In genomic region chr11:97666794-97667193, GRCm38 (mm10) we compare ENCODE assay signal across 15 mouse cellular contexts.
"Had no signal": no experiment of that assay in that cellular context is flagged by ENCODE, and none has a peak within 500 bp of the region (broad histone marks: within the 10 kb centered on the region; RNA-seq: fewer than 3 reads in every experiment).

No protein-coding gene starts in this region.

- H3K27ac ChIP-seq: layer of hippocampus, adult 2 months; left cerebral cortex, adult 2 months; limb, embryonic 10.5 days; midbrain, embryonic 12.5 days; neural tube, embryonic 15.5 days had no signal

- H3K9ac ChIP-seq: lung, embryonic 14.5 days; midbrain, embryonic 12.5 days; neural tube, embryonic 15.5 days had no signal

- H3K4me3 ChIP-seq: layer of hippocampus, adult 2 months; left cerebral cortex, adult 2 months; limb, embryonic 10.5 days; midbrain, embryonic 12.5 days; myocyte; neural tube, embryonic 15.5 days had no signal

- DNase-seq: kidney, postnatal 10 days; kidney, postnatal 4 days; lung, postnatal 10 days; lung, postnatal 4 days; right cerebral cortex, adult 18-20 months; right cerebral cortex, postnatal 25 days; thymus, postnatal 4 days had no signal

- H3K4me2 ChIP-seq: liver, embryonic 11.5 days; lung, embryonic 14.5 days; midbrain, embryonic 12.5 days; neural tube, embryonic 15.5 days had no signal

- H3K9me3 ChIP-seq: limb, embryonic 10.5 days; neural tube, embryonic 15.5 days had no signal
